Mouse (Mus musculus): ENCODE results near the gene Pigm.

Gene Pigm

DNA sequence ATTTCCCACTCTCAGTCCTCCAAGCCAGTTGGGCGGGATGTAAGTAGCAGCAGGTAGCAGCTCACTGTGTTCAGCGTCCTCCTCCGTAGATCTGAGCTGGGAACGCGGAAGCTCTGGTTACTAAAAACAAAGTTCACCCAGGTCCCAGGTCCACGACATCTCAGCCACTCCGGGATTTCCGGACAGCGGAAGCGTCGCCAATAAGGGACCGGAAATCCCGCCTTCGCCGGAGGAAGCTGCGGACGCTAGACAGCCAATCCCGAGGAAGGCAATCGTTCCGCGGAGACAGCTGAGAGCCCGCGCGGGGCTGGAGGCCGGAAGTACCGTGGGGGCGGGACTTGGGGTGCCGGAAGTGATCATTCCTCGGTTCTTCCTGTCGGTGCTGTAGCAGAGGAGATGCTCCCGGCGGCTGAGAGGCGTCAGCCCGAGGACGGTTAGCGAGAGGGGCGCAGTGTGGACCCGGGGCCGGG, at the start of gene Pigm:
Gene Pigm, plus strand, starts transcription at position 349 of the 470 bp plus-strand sequence.
- DNase-seq: peak; percentile 100

DNA sequence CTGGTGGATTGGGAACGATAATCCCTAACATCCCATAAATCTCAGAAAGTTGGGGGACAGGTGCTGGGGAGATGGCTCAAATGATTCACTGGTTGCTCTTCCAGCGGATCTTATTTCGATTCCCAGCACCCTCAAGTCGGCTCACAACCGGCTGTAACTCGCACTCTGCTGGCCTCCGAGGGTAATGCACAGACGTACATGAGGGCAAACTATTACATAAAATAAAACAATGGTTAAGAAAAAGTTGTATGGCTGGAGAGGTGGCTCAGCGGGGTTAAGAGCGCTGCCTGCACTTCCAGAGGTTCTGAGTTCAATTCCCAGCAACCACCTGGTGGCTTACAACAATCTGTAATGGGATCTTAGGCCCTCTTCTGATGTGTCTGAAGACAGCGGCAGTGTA, 49.7 kb upstream of the Pigm start:
- no peak for DNase-seq

DNA sequence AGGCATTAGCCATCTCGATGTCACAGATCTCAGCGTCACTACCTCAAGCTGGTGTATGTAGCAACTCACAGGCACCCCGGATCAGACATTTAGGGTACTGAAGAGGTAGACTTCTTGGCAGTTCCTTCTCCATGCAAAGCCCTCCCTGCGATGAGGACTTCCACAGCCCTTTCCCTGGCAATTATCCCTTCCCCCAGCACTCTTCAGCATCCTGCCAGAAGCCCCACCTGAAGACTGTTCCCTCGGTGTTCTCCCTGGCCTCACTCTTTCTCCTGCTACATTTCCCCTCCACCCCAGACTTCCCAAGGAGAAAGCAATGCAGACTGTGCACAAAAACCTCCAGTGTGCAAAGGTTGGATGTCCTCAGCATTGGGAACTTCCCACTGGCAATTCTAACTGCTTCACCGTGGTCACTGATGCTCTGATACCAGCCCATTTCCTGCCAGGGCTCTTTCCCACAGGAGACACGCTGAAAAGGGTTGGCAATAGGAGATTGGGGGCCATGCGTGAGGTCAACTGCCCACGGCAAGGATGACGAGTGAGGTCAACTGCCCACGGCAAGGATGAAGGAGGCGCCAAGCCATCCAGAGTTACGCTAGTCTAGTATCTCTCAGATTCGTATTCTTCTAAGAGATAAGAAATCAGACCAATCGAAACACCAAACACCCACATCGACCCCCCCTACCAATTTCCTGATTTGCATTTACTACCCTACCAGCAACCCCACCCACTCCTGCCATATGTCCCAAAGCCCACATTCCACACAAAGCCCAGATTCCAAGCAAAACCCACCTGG, 48.9 kb upstream of the Pigm start:
- no peak for DNase-seq

DNA sequence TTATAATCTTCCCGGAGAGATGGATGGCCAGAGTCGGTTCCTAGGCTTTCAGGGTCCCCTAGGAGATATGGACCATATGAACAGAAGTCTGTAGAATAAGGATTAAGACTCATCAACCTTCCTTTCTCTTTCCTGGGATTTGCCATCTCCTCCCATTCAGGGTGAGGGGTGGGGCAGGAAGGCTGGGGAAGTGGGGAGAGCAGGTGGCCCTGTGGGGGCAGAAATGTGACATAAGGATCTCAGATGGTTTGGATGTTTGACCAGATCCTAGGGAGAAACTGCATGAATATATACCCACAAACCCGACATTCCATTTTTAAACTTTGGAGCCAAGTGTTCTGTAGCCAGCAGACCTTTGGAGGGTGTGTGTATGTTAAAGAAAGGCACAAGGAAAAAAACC, 48.3 kb upstream of the Pigm start:
- DNase-seq: no peak

DNA sequence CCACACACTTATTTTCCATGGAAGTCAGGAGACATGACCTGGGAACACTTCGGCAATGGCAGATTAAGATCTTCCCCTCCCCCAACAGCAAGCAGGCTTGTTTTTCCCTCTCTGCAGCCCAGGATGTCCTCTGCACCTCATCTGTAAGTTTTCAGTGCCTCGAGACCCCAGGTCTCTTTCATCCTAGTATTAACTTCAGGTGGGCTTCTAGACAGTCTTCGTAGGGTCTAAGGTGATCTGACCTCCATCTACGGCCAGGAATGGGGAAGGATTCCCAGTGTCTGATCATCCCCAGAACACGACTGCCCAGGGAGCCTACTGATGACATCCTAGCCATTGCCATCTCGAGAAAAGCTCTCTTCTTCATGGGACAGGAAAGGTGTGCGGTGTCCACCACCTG, 47.9 kb upstream of the Pigm start:
- no peak for DNase-seq

DNA sequence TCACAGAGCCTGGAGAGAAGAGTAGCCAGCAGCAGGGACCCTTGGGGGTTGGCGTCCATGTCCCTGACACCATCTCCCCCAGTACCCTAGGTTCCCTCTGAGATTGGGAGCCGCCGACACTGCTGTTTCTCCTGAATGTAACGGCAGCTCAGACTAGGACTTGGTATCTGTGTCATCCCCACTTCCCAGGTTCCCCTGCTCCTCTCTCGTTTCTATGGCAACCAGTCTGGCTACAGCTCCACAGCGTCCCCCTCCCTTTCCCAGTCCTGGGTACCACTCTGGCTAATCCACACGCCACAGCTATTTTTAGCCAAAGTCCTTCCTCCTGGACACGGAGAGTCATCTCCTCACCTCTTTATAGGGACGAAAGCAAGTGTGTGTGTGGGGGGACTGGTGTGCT, 47.2 kb upstream of the Pigm start, which contains the start of gene Kcnj9:
Gene Kcnj9, minus strand, starts transcription at position 188 of the 400 bp plus-strand sequence.
- no peak for DNase-seq

DNA sequence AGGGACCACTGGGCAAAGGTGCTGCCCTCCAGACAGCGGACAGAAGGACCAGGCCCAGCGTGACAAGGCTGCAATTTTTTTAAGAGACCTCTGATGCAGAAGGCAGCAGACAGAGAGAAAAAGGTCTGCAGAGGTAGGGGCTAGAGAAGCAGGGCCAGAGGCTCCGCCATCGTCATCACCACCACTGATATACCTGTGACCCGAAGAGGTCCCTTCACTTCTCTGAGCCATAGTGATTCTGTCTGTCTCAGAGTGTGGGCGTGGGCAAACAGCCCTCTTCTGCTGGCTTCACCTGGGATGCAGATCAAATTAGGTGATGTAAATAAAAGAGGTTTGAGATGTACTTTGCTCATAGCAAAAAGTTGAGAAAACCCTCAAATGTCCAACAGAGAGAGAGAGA, 46.7 kb upstream of the Pigm start:
- no peak for DNase-seq

DNA sequence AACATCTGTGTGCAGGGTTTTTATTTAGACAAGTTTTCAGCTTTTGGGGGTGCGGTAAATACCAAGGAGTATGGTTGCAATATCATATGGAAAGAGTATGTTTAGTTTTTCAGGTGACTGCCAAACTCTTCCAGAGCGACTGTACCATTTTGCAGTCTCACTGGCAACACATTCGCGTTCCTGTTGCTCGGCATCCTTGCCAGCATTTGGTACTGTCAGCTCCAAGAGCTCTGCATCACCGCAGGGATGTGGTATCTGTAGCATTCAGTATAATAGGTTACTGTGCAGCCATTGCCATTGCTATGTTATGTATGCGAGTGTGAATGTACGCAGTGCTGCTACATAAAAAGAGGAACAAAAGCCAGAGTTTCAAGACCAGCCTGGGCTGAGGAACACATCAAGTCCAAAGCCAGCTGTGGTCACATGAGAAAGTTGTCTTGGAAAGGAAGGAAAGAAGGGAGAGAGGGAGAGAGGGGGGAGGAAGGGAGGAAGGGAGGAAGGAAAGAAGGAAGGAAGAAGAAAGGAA, 44.9 kb upstream of the Pigm start:
- no peak for DNase-seq

DNA sequence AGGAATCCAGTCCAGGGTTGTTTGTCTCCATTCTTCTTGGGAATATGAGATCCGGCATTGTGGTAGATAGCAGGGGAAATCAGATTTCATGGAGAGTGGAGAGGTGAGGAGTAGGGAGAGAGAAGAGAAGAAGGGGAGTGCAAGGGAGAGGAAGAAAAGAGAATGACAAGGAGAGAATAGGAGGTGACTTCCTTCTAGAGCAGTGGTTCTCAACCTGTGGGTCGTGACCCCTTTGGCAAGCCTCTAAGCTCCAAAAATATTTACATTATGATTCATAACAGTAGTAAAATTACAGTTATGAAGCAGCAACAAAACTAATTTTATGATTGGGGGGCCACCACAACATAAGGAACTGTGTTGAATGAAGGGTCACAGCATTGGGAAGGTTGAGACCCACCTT, 43.4 kb upstream of the Pigm start:
- DNase-seq: no peak

DNA sequence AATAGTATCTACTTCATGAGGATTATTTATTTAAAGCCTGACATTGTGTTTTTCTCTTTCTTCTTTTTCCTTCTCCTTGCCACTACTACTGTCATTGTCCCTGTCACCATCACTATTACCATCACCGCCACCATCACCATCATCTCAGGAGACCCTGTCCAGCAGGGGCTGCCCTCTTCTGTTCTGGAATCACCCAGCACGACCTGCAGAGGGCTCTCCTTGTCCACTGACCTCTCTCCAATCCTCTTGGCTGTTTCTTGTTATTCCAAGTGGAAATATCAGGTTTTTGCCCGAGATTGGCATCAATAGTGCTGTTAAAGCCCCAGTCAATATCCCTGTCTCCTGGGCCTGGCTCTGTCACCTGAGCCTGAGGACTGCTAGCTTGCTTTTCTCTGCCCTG, 42.8 kb upstream of the Pigm start:
- no peak for DNase-seq

DNA sequence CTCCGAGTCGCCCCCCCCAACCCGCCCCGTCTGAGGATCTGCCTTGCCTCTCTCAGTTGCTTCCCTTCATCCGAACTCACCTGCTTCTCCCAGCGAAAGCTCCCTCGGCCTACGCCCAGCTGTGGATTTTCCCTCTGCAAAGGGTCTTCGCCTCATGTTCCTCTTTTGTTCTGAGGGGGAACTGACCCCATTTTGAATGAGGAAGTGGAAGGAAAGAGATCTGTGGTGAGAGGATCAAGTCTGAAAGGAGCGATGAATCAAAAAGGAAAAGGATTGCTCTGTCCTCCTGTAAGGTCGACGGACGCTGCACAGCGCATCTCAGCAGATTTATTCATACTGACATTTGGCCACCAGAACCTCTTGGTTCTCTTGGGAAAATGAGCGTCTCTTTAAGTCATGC, 40.5 kb upstream of the Pigm start:
- DNase-seq: no peak

DNA sequence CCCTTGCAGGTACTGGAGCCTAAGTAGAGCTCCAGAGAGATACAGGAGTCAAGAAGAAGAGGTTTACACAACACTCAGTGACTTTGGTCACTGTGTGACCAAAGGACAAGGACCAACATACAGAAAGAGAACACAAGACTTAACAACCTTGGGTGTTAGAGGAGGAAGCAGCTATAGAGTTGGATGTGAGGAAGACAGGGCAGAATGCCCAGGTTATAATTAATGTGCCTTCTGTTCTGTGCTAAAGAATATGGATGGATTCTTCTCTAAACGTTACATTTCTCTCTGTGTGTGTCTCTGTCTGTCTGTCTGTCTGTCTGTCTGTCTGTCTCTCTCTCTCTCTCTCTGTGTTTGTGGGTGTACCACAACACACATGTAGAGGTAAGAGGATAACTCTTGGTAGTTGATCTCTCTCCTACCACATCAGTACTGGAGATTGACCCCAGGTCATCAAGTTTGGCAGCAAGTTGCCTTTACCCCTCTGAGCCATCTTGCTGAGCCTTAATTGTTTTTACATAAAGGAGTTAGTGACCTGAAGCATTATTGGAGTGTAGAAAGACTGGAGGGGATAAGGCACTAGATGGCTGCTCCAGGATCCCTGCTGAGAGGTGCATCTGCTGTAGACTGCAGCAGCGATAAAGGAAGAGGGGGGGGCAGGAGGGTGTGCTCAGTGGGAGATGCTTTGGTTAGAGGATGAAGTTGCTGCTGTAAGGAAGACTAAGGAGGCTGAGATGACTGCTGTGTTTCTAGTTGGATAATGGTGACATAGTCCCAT, 38.7 kb upstream of the Pigm start:
- DNase-seq: no peak

DNA sequence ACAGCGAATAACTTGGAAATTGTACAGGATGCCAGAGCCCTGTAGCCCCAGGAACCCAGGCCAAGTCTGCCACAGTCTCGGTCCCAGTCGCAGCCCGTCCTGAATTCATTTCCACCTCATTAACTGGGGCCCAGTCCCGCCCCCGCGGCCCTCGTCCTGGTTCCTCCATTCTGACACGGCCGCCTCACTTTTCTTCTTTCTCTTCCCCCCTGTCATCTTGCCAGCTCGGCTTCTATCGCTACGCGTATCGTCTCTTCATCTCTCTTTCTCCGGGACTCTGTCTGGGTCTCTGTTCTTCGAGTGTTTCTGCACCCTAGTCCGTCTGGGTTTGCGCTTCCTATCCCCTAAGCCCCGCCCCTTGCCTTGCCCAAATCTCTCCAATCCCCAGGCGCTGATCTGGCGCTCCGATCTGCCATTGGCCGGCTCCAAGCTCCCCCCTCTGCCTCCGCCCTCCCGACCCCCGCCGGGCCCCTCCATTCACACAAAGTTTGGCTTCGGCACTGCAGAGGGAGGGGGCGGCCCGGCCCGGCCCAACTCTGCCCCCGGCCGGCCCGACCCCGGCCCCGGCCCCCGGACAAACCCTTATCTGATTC, 35.5 kb upstream of the Pigm start, which contains the start of gene Kcnj10:
Gene Kcnj10, plus strand, starts transcription at position 482 of the 593 bp plus-strand sequence.
- peak; percentile 97 for DNase-seq

DNA sequence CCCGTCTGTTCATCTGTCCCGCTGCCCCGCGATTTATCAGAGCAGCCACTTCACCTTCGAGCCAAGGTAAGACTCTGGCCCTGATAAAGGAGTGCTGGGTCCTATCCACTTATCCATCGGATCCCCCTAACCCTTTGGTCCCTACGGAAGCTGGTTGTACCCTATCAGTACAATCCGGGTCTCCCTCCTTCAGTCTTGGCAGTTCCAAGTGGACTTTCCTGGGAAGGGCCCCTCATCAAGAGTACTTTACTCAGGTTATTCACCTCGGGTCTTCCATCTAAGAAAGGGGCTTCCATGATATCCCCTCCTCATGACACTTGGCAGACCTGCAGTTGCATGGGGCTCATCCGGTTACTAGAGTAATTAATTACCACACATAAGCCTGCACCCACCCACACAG, 35.0 kb upstream of the Pigm start:
- no peak for DNase-seq

DNA sequence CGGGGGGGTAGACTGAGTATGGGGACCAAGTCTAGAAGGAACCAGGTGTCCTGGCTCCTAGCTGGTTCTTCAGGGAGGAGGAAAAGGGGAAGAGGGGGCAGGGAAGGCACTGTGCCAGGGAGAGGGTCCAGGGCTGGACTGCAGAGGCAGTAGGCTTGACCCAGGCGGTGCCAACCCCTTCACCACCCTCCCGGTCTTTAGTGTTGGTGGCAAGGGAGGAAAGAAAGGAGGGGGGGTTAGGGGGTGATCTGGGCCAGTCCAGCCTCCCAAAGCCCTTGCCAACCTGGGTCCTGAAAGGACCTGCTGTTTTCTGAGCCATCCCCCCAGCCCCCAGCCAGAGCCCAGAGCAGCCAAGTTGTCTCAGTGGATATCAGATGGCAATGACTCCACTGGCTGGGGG, 33.6 kb upstream of the Pigm start:
- DNase-seq: no peak

DNA sequence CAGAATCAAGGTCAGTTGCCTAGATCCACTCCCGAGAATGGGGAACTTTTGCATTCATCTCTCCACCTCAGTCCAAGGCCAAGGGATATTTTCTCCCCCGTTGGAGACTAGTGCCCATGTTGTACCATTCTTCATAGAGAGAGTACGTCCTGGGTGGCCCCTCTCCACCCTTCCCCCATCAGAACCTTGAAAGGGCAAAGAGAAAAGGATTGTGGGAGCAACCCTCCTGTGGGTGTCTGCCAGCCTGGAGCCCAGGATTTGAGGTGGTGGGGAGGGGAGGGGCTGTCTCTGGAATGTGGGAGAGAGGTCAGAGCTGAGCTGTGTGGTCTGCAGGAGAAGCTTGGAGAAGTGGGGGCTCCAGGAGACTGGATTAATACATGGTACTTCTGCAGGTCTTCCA, 32.4 kb upstream of the Pigm start:
- no peak for DNase-seq

DNA sequence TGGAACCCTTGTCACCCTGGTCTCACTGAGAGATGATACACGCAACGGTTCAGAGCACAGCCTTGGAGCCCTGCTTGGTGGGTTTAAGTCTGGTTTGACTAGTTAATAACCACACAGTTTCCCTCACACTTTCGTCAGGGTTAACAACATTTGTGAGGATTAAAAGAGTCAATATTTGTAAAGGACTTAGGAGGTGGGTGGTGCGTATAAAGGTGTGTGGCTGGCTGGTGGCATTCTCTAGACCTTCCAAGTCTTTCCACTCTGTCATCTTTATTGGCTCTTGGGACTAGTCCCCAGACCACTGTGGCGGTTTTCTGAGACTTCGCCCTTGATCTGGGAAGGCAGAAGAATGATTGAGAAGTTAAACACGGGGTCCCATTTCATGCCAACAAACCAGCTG, 31.5 kb upstream of the Pigm start:
- no peak for DNase-seq

DNA sequence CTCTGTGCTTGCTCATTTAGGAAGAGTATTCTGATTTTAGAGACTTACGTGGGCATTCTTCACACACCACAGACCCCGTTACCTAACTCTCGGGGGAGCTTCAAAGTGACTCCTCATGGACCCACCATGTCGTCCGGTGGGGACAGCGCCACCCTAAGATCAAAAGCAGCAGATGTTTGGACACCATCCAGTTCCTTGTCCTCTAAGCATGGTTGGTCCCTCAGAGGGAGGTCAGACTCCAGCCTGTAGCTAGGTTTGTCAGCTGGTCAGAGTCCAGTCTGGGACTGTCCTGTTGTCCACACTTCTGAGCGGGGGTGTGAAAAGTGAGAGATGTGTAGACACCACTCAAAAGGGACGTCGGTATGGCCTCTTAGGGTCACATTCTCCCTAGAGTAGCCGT, 29.6 kb upstream of the Pigm start:
- no peak for DNase-seq

DNA sequence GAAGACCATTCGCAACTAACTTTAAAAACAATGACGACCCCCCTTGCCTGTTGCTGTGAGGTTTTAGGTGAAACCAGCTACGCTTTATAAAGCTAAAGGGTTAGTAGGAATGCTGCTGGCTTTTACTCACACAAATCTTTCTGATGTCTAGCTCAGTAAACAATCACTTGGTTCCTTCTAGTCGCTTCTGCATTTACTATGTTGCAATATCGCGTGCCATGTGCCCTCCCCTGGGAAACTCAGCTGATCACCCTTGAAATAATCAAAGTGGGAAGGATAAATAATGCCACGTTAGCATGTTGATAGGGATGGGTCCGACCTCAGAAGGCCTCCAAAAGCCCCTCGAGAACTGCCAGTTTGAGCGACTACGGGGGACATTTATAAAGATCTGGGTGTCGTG, 29.0 kb upstream of the Pigm start:
- DNase-seq: no peak

DNA sequence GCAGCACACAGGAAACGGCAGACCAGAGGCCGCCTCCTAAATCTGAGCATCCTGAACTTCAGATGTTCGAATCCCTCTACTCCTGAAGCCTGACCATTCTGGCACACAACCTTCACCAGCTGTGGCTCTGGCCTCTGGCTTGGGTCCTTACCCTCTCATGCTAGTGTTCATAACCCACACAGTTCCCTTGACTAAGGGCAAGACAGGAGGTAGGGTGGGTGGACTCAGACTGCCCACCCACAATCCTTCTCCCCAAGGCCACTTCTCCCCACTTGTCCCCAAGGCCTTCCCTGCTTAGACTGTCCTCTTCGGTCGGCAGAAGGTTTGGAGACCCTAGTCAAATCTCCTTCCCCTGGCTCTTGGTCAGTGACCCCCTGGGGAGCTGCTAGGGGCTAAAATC, 26.8 kb upstream of the Pigm start:
- no peak for DNase-seq

DNA sequence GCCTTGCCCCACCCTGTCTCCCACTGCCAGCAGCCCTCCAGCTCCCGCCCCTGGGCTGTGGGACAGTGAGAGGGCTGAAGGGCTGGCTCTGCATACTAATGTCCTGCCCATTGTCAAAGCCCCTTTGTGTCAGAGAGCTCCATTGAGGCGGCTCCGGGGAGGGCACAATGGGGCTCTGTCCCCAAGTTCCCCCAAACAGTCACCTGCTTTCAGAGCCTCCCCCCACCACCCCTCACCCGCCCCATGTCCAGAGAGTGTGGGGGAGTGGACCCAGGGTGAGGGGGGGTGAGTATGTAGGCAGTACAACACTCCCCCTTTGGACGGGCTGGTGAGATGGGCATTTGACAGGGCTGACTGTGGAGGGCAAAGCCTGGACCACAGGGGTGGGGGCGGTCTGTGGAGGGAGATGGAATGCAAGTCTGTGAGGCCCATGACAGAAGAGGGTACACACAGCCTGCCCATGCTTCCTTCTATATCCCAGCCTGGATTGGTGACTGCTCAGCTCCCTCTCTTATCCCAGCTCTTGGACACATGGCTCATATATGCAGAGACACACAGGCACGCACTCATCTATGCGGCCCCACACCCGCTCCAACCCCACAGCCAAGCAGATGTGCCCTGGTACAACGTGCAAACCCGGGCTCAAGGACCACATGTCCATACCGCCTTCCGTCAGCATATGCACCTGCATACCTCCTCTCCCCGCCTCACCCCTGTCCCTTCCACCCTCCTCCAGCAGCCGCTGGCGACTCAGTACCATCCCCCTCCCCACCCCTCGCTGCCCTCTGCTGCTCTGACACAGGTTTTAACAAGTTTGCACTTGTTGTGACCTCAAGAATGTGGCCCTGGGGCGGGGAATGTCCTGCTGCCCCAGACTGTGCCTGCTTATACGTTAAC, 26.2 kb upstream of the Pigm start:
- DNase-seq: no peak

DNA sequence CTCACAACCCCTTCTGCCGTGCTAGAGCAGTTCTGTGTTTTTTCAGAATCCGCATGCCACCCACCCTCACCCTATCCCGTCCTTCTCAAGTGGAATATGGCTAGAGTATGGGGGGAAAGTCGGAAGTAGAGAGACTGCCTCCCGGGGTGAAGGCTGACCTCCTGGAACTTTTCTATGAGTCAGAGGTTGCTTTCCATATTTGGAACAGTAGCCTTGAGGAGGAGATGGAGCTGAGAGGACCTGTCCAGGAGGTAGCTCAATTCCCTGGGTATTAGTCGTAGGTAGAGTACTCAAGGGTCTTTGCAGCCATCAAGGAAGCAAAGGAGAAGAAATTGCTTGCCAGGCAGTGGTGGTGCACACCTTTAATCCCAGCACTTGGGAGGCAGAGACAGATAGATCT, 24.3 kb upstream of the Pigm start:
- DNase-seq: no peak

DNA sequence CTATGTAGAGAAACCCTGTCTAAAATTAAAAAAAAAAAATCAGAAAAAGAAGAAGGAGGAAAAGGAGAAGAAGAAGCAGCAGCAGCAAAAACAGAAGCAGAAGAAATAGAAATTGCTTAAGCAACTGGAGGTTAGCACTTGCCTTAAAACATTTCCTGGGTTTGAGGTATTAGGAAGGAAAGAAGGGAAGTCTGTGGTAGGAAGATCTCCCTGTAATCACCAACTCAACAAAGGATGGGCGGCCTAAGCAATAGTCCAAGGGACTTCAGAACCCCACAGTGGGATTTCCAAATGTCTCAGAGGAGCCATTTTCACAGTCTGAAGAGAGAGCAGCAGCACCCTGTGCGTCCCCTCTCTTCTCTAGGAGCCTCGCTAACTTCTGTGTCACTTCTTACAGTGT, 23.9 kb upstream of the Pigm start:
- DNase-seq: no peak

Measured in heart, adult 11 months (tissue).